Mouse (Mus musculus): ENCODE data around the gene Cercam. TPM values are rescaled to one million over a fixed set of nuclear protein-coding genes. Genes with fewer than 3 reads are reported as not detected.

The Cercam gene
- total RNA-seq (2014; rRNA removed) = 21.4 and 28.0 TPM in 2 replicates
- polyA plus RNA-seq (2015; fragmentation: Nextera tagmentation; extraction: Ambion mirVana) = 22.8 and 26.0 TPM in 2 replicates

GRCm38 (mm10) chr2:29868949-29869645, at the start of gene Cercam:
Gene Cercam, plus strand, starts transcription at chr2:29869164.
- ATAC-seq (ENCODE audit: low FRiP score) (peak; percentile 87), DNase-seq (ENCODE audit: low spot score) (peak; percentile 93)
- Histone ChIP-seq H3K4me2 (ENCODE audit: low read depth, low read length, poor library complexity, severe bottlenecking) (peak within 1 kb of the TSS; percentile 94), H3K9me3 (ENCODE audit: low read length) (no peaks in the 10 kb centered on the region), H3K9ac (replicated peaks; ENCODE audit: low read length, poor library complexity, severe bottlenecking) (peak within 1 kb of the TSS; percentile 77), H3K27me3 (ENCODE audit: insufficient read depth, low read length) (no peaks in the 10 kb centered on the region), H3K4me3 (ENCODE audit: low read depth, low read length) (peak within 1 kb of the TSS; percentile 53), H3K27ac (ENCODE audit: low read depth, low read length) (peak within 1 kb of the TSS; percentile 84), H3K36me3 (ENCODE audit: insufficient read depth, low read length) (peaks cover 6% of the 10 kb centered on the region; the same call in 1 of the 2 replicates), H3K4me1 (ENCODE audit: insufficient read depth, low read length) (0 out of 2 replicates have a peak, but pooled peaks cover 4% of the 10 kb centered on the region)
- 0% methylated on average over 34 of the region's 44 CpGs for WGBS
- peak; percentile 95 for TF ChIP-seq CTCF (IDR thresholded peaks at IDR 0.05)

GRCm38 (mm10) chr2:29819363-29819762, 49.6 kb upstream of the Cercam start:
- Histone ChIP-seq H3K4me2 (ENCODE audit: low read depth, low read length, poor library complexity, severe bottlenecking) (peak overlapping the region; percentile 77; the same call in 1 of the 2 replicates), H3K27ac (ENCODE audit: low read depth, low read length) (peak overlapping the region; percentile 91), H3K9ac (replicated peaks; ENCODE audit: low read length, poor library complexity, severe bottlenecking) (no peak overlapping the region), H3K4me3 (ENCODE audit: low read depth, low read length) (no peak overlapping the region), H3K27me3 (ENCODE audit: insufficient read depth, low read length) (no peaks in the 10 kb centered on the region), H3K9me3 (ENCODE audit: low read length) (no peaks in the 10 kb centered on the region), H3K36me3 (ENCODE audit: insufficient read depth, low read length) (peaks cover 26% of the 10 kb centered on the region), H3K4me1 (ENCODE audit: insufficient read depth, low read length) (peaks cover 12% of the 10 kb centered on the region; the same call in 1 of the 2 replicates)
- WGBS = 11% methylated on average over 2 of the region's 2 CpGs
- ATAC-seq (ENCODE audit: low FRiP score) = no peak
- no peak for TF ChIP-seq CTCF (IDR thresholded peaks at IDR 0.05)
- no peak for DNase-seq (ENCODE audit: low spot score)

GRCm38 (mm10) chr2:29820025-29820817, 48.7 kb upstream of the Cercam start, which contains the start of gene Urm1:
Gene Urm1, plus strand, starts transcription at chr2:29820075.
- peak within 1 kb of the TSS; percentile 77 for H3K4me2 ChIP-seq (ENCODE audit: low read depth, low read length, poor library complexity, severe bottlenecking)
- ATAC-seq (ENCODE audit: low FRiP score) = peak; percentile 79
- no peaks in the 10 kb centered on the region for H3K9me3 ChIP-seq (ENCODE audit: low read length)
- H3K9ac ChIP-seq (replicated peaks; ENCODE audit: low read length, poor library complexity, severe bottlenecking) = peak within 1 kb of the TSS; percentile 71
- peak within 1 kb of the TSS; percentile 91 for H3K27ac ChIP-seq (ENCODE audit: low read depth, low read length)
- H3K4me3 ChIP-seq (ENCODE audit: low read depth, low read length) = peak within 1 kb of the TSS; percentile 44
- peak; percentile 34 for TF ChIP-seq CTCF (IDR thresholded peaks at IDR 0.05)
- peaks cover 12% of the 10 kb centered on the region; the same call in 1 of the 2 replicates for H3K4me1 ChIP-seq (ENCODE audit: insufficient read depth, low read length)
- under 1% methylated on average over 34 of the region's 35 CpGs for WGBS
- DNase-seq (ENCODE audit: low spot score) = peak; percentile 89
- H3K27me3 ChIP-seq (ENCODE audit: insufficient read depth, low read length) = no peaks in the 10 kb centered on the region
- H3K36me3 ChIP-seq (ENCODE audit: insufficient read depth, low read length) = peaks cover 18% of the 10 kb centered on the region

DNA sequence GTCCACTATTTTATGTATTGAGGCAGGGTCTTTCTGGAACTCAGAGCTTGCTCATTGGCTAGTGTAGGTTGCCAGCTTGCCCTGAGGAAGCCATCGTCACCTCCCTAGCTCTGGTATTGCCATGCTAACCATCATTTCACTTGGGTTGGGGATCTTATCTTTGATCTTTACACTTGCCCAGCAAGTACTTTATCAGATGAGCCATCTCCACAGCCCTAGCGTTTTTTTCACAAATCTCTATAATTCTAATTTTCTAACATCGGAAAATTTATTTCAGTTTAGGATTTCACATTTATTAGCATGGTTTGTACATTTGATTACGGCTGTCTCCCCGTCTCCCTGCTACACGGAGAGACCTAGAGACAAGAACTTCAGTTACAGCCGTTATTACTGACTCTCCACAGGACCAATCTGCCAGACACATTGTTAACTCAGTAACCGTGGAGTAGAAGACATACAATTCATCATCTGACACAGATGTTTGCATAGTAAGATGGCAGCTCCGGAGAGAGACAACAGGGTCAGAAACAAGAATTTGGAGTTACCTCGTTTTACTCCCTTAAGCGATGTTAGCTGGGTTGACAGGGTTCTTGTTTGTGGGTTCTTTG, 42.5 kb upstream of the Cercam start:
- DNase-seq (ENCODE audit: low spot score) = no peak
- WGBS = 8% methylated on average over 11 of the region's 11 CpGs
- ATAC-seq (ENCODE audit: low FRiP score) = peak; percentile 48; the same call in 1 of the 2 replicates
- peak overlapping the region; percentile 87 for H3K4me3 ChIP-seq (ENCODE audit: low read depth, low read length)
- H3K9ac ChIP-seq (replicated peaks; ENCODE audit: low read length, poor library complexity, severe bottlenecking) = peak overlapping the region; percentile 63
- H3K4me2 ChIP-seq (ENCODE audit: low read depth, low read length, poor library complexity, severe bottlenecking) = peak overlapping the region; percentile 56
- H3K4me1 ChIP-seq (ENCODE audit: insufficient read depth, low read length) = peaks cover 3% of the 10 kb centered on the region; the same call in 1 of the 2 replicates
- TF ChIP-seq CTCF (IDR thresholded peaks at IDR 0.05) = no peak
- no peaks in the 10 kb centered on the region for H3K36me3 ChIP-seq (ENCODE audit: insufficient read depth, low read length)
- H3K27me3 ChIP-seq (ENCODE audit: insufficient read depth, low read length) = no peaks in the 10 kb centered on the region
- peak overlapping the region; percentile 86 for H3K27ac ChIP-seq (ENCODE audit: low read depth, low read length)
- H3K9me3 ChIP-seq (ENCODE audit: low read length) = no peaks in the 10 kb centered on the region

DNA sequence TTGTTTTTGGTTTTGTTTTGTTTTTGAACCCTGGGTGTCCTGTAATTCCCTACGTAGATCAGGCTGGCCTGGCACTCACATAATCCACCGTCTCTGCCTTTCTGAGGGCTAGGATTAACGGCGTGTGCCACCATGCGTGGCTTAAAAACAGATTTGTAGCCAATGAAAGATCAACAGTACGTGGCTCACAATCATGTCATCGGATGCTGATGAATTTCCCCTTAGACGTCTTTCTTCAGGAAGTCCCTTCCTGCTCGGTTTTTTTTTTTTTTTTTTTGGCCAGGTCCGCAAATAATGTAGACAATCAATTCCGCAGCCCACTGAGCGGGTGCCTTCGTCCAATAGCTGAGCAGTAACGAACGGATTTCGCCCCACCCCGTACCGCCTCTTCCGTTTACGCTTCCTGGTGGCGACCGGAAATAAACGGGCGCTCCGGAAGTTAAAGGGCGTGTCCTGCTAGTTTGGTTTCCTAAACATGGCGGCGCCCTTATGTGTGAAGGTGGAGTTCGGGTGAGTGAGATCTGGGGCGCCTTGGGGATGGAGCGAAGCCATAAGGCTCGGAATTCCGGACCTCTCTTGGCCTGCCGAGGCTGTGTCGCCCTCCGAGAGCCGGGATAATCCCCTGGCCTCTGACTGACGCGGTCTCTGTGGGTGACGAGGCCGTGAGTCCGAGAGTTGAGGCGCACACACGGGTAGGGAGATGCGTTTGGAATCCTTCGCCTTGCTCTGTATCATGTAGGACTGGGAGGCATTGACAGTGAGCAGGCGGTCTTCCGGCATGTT, 41.8 kb upstream of the Cercam start:
- peak; percentile 48 for TF ChIP-seq CTCF (IDR thresholded peaks at IDR 0.05)
- WGBS = under 1% methylated on average over 48 of the region's 48 CpGs

More for the DNA sequence above, 41.8 kb upstream of the Cercam start:
- Histone ChIP-seq H3K4me3 (ENCODE audit: low read depth, low read length) (peak overlapping the region; percentile 87), H3K9ac (replicated peaks; ENCODE audit: low read length, poor library complexity, severe bottlenecking) (peak overlapping the region; percentile 76), H3K4me1 (ENCODE audit: insufficient read depth, low read length) (peaks cover 3% of the 10 kb centered on the region; the same call in 1 of the 2 replicates), H3K36me3 (ENCODE audit: insufficient read depth, low read length) (no peaks in the 10 kb centered on the region), H3K4me2 (ENCODE audit: low read depth, low read length, poor library complexity, severe bottlenecking) (peak overlapping the region; percentile 77), H3K27me3 (ENCODE audit: insufficient read depth, low read length) (no peaks in the 10 kb centered on the region), H3K9me3 (ENCODE audit: low read length) (no peaks in the 10 kb centered on the region), H3K27ac (ENCODE audit: low read depth, low read length) (peak overlapping the region; percentile 86)
- peak; percentile 99 for DNase-seq (ENCODE audit: low spot score)
- peak; percentile 96 for ATAC-seq (ENCODE audit: low FRiP score)

Data from midbrain, postnatal 0 days (tissue).